Mouse (Mus musculus): ENCODE data around the gene Duoxa2. TPM values are rescaled to one million over a fixed set of nuclear protein-coding genes. Genes with fewer than 3 reads are reported as not detected.

The Duoxa2 gene
- polyA plus RNA-seq, 1 experiment: 324 TPM

GRCm38 (mm10) chr2:122284091-122284490 lies 14.6 kb upstream of the Duoxa2 start:
- no peak for TF ChIP-seq POLR2A (IDR thresholded peaks at IDR 0.05; ENCODE audit: low read depth, low read length)
- no peak for TF ChIP-seq CTCF (IDR thresholded peaks at IDR 0.05; ENCODE audit: extremely low read depth, insufficient read length, insufficient replicate concordance, low read depth, low read length)
- no peaks in the 10 kb centered on the region for H3K4me1 ChIP-seq (ENCODE audit: control insufficient read depth, insufficient read depth, insufficient read length, low read length)
- no peak overlapping the region for H3K27ac ChIP-seq (ENCODE audit: insufficient read depth, low read depth, low read length)
- H3K27me3 ChIP-seq (ENCODE audit: control insufficient read depth, insufficient read depth, low read length): no peaks in the 10 kb centered on the region
- WGBS: 79% methylated on average over 9 of the region's 9 CpGs
- H3K4me3 ChIP-seq (ENCODE audit: low read depth, low read length): no peak overlapping the region
- H3K36me3 ChIP-seq (ENCODE audit: control insufficient read depth, insufficient read depth, low read length): peaks cover 29% of the 10 kb centered on the region

- WGBS: 25% methylated on average over 7 of the region's 7 CpGs
- no peak for TF ChIP-seq CTCF (IDR thresholded peaks at IDR 0.05; ENCODE audit: extremely low read depth, insufficient read length, insufficient replicate concordance, low read depth, low read length)
- TF ChIP-seq POLR2A (IDR thresholded peaks at IDR 0.05; ENCODE audit: low read depth, low read length): no peak
- Histone ChIP-seq H3K27ac (ENCODE audit: insufficient read depth, low read depth, low read length) (no peak overlapping the region), H3K36me3 (ENCODE audit: control insufficient read depth, insufficient read depth, low read length) (peaks cover 32% of the 10 kb centered on the region), H3K4me3 (ENCODE audit: low read depth, low read length) (no peak overlapping the region), H3K27me3 (ENCODE audit: control insufficient read depth, insufficient read depth, low read length) (no peaks in the 10 kb centered on the region), H3K4me1 (ENCODE audit: control insufficient read depth, insufficient read depth, insufficient read length, low read length) (no peaks in the 10 kb centered on the region)
These were observed 12.6 kb upstream of the Duoxa2 start for GRCm38 (mm10) chr2:122286137-122286536.

- no peak overlapping the region for H3K4me3 ChIP-seq (ENCODE audit: low read depth, low read length)
- TF ChIP-seq CTCF (IDR thresholded peaks at IDR 0.05; ENCODE audit: extremely low read depth, insufficient read length, insufficient replicate concordance, low read depth, low read length) (no peak), POLR2A (IDR thresholded peaks at IDR 0.05; ENCODE audit: low read depth, low read length) (no peak)
- peaks cover 12% of the 10 kb centered on the region for H3K36me3 ChIP-seq (ENCODE audit: control insufficient read depth, insufficient read depth, low read length)
- WGBS: 59% methylated on average over 7 of the region's 7 CpGs
- H3K27ac ChIP-seq (ENCODE audit: insufficient read depth, low read depth, low read length): no peak overlapping the region
- H3K27me3 ChIP-seq (ENCODE audit: control insufficient read depth, insufficient read depth, low read length): 0 out of 2 replicates have a peak, but pooled peaks cover 6% of the 10 kb centered on the region
- peaks cover 3% of the 10 kb centered on the region; the same call in 1 of the 2 replicates for H3K4me1 ChIP-seq (ENCODE audit: control insufficient read depth, insufficient read depth, insufficient read length, low read length)
These were observed 3.8 kb upstream of the Duoxa2 start for GRCm38 (mm10) chr2:122294916-122295315.

DNA sequence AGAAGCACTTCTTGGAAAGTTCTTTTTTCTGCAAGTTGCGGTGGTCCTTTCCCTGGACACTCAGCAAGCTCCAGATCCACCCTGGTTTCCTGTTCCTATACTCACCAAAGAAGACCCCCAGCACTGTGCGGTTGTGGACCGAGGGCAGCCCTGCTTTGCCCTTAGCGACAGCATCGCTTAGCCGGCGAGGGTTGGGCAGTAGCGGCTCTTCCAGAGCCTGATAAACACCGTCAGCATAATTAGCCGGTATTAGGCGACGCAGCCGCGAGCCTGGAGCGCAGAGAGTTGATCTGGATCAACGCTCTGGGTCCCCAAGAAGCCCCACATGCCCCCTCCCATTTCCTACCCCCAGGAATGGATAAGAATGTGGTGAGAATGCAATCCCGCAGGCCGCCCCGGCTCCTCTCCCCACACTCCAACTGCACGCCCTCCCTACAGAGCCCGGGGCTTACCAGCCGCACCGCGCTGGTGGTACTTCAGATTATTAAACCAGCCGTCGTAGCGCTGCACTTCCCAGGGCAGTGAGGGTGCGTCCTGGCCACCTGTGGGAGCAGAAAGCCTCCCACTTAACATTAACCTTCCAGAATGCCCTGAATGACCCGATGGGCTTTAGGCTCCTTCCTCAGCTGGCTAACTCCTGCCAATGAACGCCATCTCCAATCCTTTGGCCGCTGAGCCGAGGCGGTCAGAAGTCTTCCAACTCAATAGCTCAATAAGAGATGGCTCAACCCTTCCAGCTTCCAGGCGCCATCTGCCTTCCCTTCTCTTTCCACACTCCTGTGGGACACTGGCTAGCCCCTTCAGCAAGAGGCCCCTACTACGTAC lies 1.2 kb upstream of the Duoxa2 start:
- TF ChIP-seq CTCF (IDR thresholded peaks at IDR 0.05; ENCODE audit: extremely low read depth, insufficient read length, insufficient replicate concordance, low read depth, low read length) (no peak), POLR2A (IDR thresholded peaks at IDR 0.05; ENCODE audit: low read depth, low read length) (no peak)
- peaks cover 12% of the 10 kb centered on the region for H3K4me1 ChIP-seq (ENCODE audit: control insufficient read depth, insufficient read depth, insufficient read length, low read length)
- WGBS: 2% methylated on average over 35 of the region's 35 CpGs
- peaks cover 4% of the 10 kb centered on the region; the same call in 1 of the 2 replicates for H3K36me3 ChIP-seq (ENCODE audit: control insufficient read depth, insufficient read depth, low read length)
- H3K27ac ChIP-seq (ENCODE audit: insufficient read depth, low read depth, low read length): no peak overlapping the region
- peak overlapping the region; percentile 63 for H3K4me3 ChIP-seq (ENCODE audit: low read depth, low read length)
- H3K27me3 ChIP-seq (ENCODE audit: control insufficient read depth, insufficient read depth, low read length): peaks cover 13% of the 10 kb centered on the region; the same call in 1 of the 2 replicates

DNA sequence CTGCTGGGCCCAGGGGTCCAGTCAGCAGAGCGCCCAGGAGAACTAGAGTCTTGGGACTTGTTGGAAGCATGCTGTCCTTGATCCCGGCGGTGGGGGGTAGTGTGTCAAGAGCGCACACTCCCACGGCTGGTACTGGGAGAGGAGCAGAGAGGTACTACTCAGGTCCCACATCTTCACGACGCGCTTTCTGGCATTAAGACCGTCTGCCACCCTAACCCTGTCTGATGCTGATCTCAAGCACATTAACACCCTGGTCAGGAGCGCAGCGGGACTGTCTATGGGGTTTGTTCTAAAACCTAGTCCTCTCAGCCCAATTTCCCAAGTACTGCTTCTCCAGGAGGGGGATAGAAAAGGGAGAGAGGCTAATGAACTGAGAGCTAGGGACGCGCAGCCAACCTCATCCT lies 602 bp upstream of the Duoxa2 start, which contains the start of gene Duox2:
Duox2 (minus strand) TSS at position 354 of the 404 bp plus-strand sequence.
- peaks cover 13% of the 10 kb centered on the region for H3K27me3 ChIP-seq (ENCODE audit: control insufficient read depth, insufficient read depth, low read length)
- WGBS: 5% methylated on average over 13 of the region's 13 CpGs
- 0 out of 2 replicates have a peak within 1 kb of the TSS, but pooled peaks have one; percentile 8 for H3K27ac ChIP-seq (ENCODE audit: insufficient read depth, low read depth, low read length)
- H3K4me3 ChIP-seq (ENCODE audit: low read depth, low read length): peak within 1 kb of the TSS; percentile 63
- H3K4me1 ChIP-seq (ENCODE audit: control insufficient read depth, insufficient read depth, insufficient read length, low read length): peaks cover 12% of the 10 kb centered on the region
- no peak for TF ChIP-seq CTCF (IDR thresholded peaks at IDR 0.05; ENCODE audit: extremely low read depth, insufficient read length, insufficient replicate concordance, low read depth, low read length)
- TF ChIP-seq POLR2A (IDR thresholded peaks at IDR 0.05; ENCODE audit: low read depth, low read length): no peak
- H3K36me3 ChIP-seq (ENCODE audit: control insufficient read depth, insufficient read depth, low read length): peaks cover 2% of the 10 kb centered on the region; the same call in 1 of the 2 replicates

DNA sequence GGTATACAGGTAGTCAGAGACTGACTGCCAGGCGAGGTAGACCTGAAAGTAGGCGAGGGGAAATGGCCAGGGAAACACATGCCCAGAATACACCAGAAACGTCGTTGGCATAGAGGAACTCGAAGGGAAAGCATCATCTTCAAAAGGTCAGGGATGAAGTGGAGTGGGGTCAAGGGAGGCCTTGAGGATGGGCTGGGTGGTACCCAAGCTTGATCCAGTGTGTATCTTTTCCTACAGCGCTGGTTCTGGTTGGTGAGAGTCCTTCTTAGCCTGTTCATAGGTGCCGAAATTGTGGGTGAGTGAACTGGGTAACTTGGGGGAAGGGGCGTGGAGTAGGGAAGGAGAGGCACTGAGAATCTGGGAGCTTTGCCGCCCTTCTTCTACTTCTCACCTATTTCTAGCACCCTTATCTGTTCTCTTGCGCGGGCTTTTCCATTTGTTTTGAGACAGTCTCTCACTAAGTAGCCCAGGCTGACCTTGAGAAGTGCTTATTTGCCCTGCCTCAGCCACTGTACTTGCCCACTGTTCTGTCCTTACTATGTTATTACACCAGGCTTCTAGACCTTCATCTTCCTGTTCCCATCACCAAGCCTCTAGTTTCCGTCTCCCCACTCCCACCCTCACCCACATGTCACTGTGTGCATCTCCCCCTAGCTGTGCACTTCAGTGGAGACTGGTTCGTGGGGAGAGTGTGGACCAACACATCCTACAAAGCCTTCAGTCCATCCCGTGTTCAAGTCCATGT lies 1.4 kb downstream of the Duoxa2 start:
- peak overlapping the region; percentile 44 for H3K4me3 ChIP-seq (ENCODE audit: low read depth, low read length)
- H3K27ac ChIP-seq (ENCODE audit: insufficient read depth, low read depth, low read length): no peak overlapping the region
- 59% methylated on average over 14 of the region's 14 CpGs for WGBS
- H3K4me1 ChIP-seq (ENCODE audit: control insufficient read depth, insufficient read depth, insufficient read length, low read length): peaks cover 12% of the 10 kb centered on the region
- peaks cover 13% of the 10 kb centered on the region for H3K27me3 ChIP-seq (ENCODE audit: control insufficient read depth, insufficient read depth, low read length)
- H3K36me3 ChIP-seq (ENCODE audit: control insufficient read depth, insufficient read depth, low read length): no peaks in the 10 kb centered on the region
- TF ChIP-seq CTCF (IDR thresholded peaks at IDR 0.05; ENCODE audit: extremely low read depth, insufficient read length, insufficient replicate concordance, low read depth, low read length): no peak
- no peak for TF ChIP-seq POLR2A (IDR thresholded peaks at IDR 0.05; ENCODE audit: low read depth, low read length)

- Histone ChIP-seq H3K27me3 (ENCODE audit: control insufficient read depth, insufficient read depth, low read length) (peaks cover 13% of the 10 kb centered on the region), H3K36me3 (ENCODE audit: control insufficient read depth, insufficient read depth, low read length) (no peaks in the 10 kb centered on the region), H3K4me1 (ENCODE audit: control insufficient read depth, insufficient read depth, insufficient read length, low read length) (peaks cover 12% of the 10 kb centered on the region), H3K4me3 (ENCODE audit: low read depth, low read length) (peak overlapping the region; percentile 62), H3K27ac (ENCODE audit: insufficient read depth, low read depth, low read length) (no peak overlapping the region)
- whole genome bisulfite sequencing: 19% methylated on average over 14 of the region's 14 CpGs
- TF ChIP-seq POLR2A (IDR thresholded peaks at IDR 0.05; ENCODE audit: low read depth, low read length): no peak
- no peak for TF ChIP-seq CTCF (IDR thresholded peaks at IDR 0.05; ENCODE audit: extremely low read depth, insufficient read length, insufficient replicate concordance, low read depth, low read length)
These were observed 1.9 kb downstream of the Duoxa2 start for GRCm38 (mm10) chr2:122300656-122301020.
